Mouse (Mus musculus): ENCODE measurements around the gene Pkdrej.

Pkdrej gene

DNA sequence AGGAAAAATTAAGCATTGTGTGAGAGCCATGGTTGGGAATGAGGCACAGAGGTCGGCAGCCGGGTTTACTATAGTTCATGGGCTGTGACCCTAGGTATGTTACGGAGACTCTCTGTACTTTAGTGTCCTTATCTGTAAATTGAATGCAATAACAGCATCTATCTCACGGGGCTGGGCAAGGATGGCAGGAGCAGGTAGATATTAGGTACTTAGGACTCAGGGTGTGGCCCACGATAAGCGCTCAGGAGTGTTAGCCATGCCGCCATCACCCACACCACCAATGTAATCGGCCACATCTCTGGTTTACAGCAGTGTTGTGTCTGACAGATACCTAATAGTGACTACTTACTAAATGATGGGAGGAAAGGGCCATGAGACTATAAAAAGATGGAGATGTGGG lies 52.5 kb downstream of the Pkdrej start:
- DNase-seq (ENCODE audit: low spot score) = no peak

DNA sequence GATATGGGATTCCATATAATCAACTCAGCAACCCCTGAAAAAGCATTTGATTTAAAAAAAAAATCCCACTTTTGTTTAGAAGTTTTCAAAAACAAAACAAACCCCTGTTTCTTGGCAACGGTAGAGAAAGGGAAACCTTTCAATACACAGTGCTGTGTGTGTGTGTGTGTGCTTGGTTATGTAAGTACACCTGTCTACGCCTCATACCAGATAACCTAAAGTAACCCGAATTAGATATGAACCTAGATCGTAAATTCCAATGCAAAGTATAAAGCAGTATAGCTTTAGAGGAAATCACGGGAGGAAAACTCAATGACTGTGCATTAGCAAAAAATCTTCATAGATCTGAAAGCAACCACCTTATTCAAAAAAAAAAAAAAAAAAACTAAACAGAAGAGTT lies 54.9 kb downstream of the Pkdrej start:
- DNase-seq (ENCODE audit: low spot score) = no peak

GRCm38 (mm10) chr15:85765022-85765421 lies 56.5 kb downstream of the Pkdrej start:
- DNase-seq (ENCODE audit: low spot score) = no peak
